Mouse (Mus musculus): ENCODE measurements around the gene Nccrp1.
"Not testable (repeated sequence)": the region's sequence is repeated elsewhere in the genome, so short reads cannot be mapped to it uniquely, and the experiment has no call there.

The Nccrp1 gene

GRCm38 (mm10) chr7:28522536-28522935, 24.5 kb downstream of the Nccrp1 start, which contains the start of gene Ifnl3:
TSS of gene Ifnl3 (plus strand) at chr7:28522836.
- not testable (repeated sequence) for ATAC-seq (ENCODE audit: low TSS enrichment)

- ATAC-seq (ENCODE audit: low TSS enrichment), result no peak
These were observed 35.6 kb downstream of the Nccrp1 start for GRCm38 (mm10) chr7:28511441-28511840.

- ATAC-seq (ENCODE audit: low TSS enrichment), result not testable (repeated sequence)
These were observed 36.6 kb downstream of the Nccrp1 start, which contains the start of gene Ifnl2 for GRCm38 (mm10) chr7:28510405-28510974. TSS of gene Ifnl2 (minus strand) at chr7:28510455.

- ATAC-seq (ENCODE audit: low TSS enrichment), result not testable (repeated sequence)
These were observed 37.9 kb downstream of the Nccrp1 start for GRCm38 (mm10) chr7:28509121-28509520.

GRCm38 (mm10) chr7:28505585-28505984, 41.5 kb downstream of the Nccrp1 start:
- no peak for ATAC-seq (ENCODE audit: low TSS enrichment)

- ATAC-seq (ENCODE audit: low TSS enrichment), result no peak
These were observed 51.6 kb downstream of the Nccrp1 start for GRCm38 (mm10) chr7:28495426-28495825.
